Mouse (Mus musculus) stomach, embryonic 15.5 days (tissue): ENCODE results near the gene Mogs. TPM values are rescaled to one million over a fixed set of nuclear protein-coding genes. Genes with fewer than 3 reads are reported as not detected.
A peak's percentile ranks its signal among the peaks of the same experiment; 100 is the strongest.

Experiments used
- ATAC-seq: fragments of 200-750 bp; cut with Nextera tagmentation; 2 replicates; pipeline ENCODE4 v1.8.0; 2017; ENCODE audit warnings: low read depth, moderate number of reproducible peaks, moderate TSS enrichment; ENCODE audit not compliant: insufficient read depth, low FRiP score
- H3K27ac ChIP-seq: fragments of 300-500 bp; sonication (generic); 2 replicates; pipeline ENCODE4 v1.5.1; 2015; ENCODE audit warnings: mild to moderate bottlenecking, inconsistent platforms
- H3K27me3 ChIP-seq: fragments of 300-500 bp; sonication (generic); replicated peaks from 2 replicates; pipeline ENCODE4 v1.6.1; 2015; ENCODE audit warnings: inconsistent platforms
- H3K36me3 ChIP-seq: fragments of 300-500 bp; sonication (generic); 2 replicates; pipeline ENCODE4 v1.6.1; 2015; ENCODE audit warnings: inconsistent platforms
- H3K4me1 ChIP-seq: fragments of 300-500 bp; sonication (generic); 2 replicates; pipeline ENCODE4 v1.6.1; 2015; ENCODE audit warnings: inconsistent platforms
- H3K4me2 ChIP-seq: fragments of 300-500 bp; sonication (generic); 2 replicates; pipeline ENCODE4 v1.6.1; 2015; ENCODE audit warnings: mild to moderate bottlenecking, inconsistent platforms
- H3K4me3 ChIP-seq: fragments of 300-500 bp; sonication (generic); replicated peaks from 2 replicates; pipeline ENCODE4 v1.5.1; 2015; ENCODE audit warnings: inconsistent platforms
- H3K9ac ChIP-seq: fragments of 300-500 bp; sonication (generic); 2 replicates; pipeline ENCODE4 v1.6.1; 2015; ENCODE audit warnings: inconsistent platforms
- H3K9me3 ChIP-seq: fragments of 300-500 bp; sonication (generic); 2 replicates; pipeline ENCODE4 v1.6.1; 2016; ENCODE audit warnings: inconsistent platforms
- WGBS: fragments of 180-500 bp; shearing (Covaris S2); methylation state at CpG from one replicate; pipeline ENCODE4 v1.1.7; 2015; 5-methylcytosine and 5-hydroxymethylcytosine counted together
- polyA plus RNA-seq: library from polyadenylated mRNA; unstranded; fragments of >200 nt; fragmentation: Nextera tagmentation; extraction: Ambion mirVana; gene quantifications from 2 replicates; pipeline ENCODE4 v1.2.1, GENCODE M21; 2015

Gene Mogs
- polyA plus RNA-seq, 1 experiment from 2014 or later, result 53.6 TPM

GRCm38 (mm10) chr6:83101688-83102556 lies 13.4 kb upstream of the Mogs start:
- Histone ChIP-seq H3K9me3 (no peaks in the 10 kb centered on the region), H3K4me2 (peak overlapping the region; percentile 99), H3K27me3 (no peaks in the 10 kb centered on the region), H3K9ac (peak overlapping the region; percentile 70), H3K27ac (peak overlapping the region; percentile 85), H3K36me3 (no peaks in the 10 kb centered on the region), H3K4me1 (peaks cover 19% of the 10 kb centered on the region), H3K4me3 (peak overlapping the region; percentile 73)
- ATAC-seq, result peak; percentile 70; the same call in 1 of the 2 replicates
- WGBS, result under 1% methylated on average over 74 of the region's 74 CpGs

GRCm38 (mm10) chr6:83103130-83103650 lies 12.1 kb upstream of the Mogs start:
- H3K4me2 ChIP-seq, result peak overlapping the region; percentile 99
- H3K9ac ChIP-seq, result no peak overlapping the region
- H3K27me3 ChIP-seq, result no peaks in the 10 kb centered on the region
- H3K4me1 ChIP-seq, result peaks cover 27% of the 10 kb centered on the region
- H3K9me3 ChIP-seq, result no peaks in the 10 kb centered on the region
- 49% methylated on average over 11 of the region's 11 CpGs for WGBS
- ATAC-seq, result no peak
- no peak overlapping the region for H3K27ac ChIP-seq
- H3K4me3 ChIP-seq, result peak overlapping the region; percentile 73; the same call in 1 of the 2 replicates
- no peaks in the 10 kb centered on the region for H3K36me3 ChIP-seq

- no peaks in the 10 kb centered on the region for H3K36me3 ChIP-seq
- H3K4me1 ChIP-seq, result peaks cover 31% of the 10 kb centered on the region
- no peak for ATAC-seq
- H3K4me3 ChIP-seq, result no peak overlapping the region
- no peak overlapping the region for H3K27ac ChIP-seq
- no peaks in the 10 kb centered on the region for H3K27me3 ChIP-seq
- H3K4me2 ChIP-seq, result no peak overlapping the region
- H3K9ac ChIP-seq, result no peak overlapping the region
- H3K9me3 ChIP-seq, result no peaks in the 10 kb centered on the region
- 84% methylated on average over 4 of the region's 4 CpGs for WGBS
Measured at GRCm38 (mm10) chr6:83104158-83104557, 11.1 kb upstream of the Mogs start.

- peaks cover 25% of the 10 kb centered on the region for H3K4me1 ChIP-seq
- H3K4me2 ChIP-seq, result peak overlapping the region; percentile 91
- peak overlapping the region; percentile 94; the same call in 1 of the 2 replicates for H3K9ac ChIP-seq
- peak overlapping the region; percentile 85; the same call in 1 of the 2 replicates for H3K27ac ChIP-seq
- peak overlapping the region; percentile 88 for H3K4me3 ChIP-seq
- no peaks in the 10 kb centered on the region for H3K36me3 ChIP-seq
- no peak for ATAC-seq
- H3K9me3 ChIP-seq, result no peaks in the 10 kb centered on the region
- 36% methylated on average over 13 of the region's 13 CpGs for WGBS
- H3K27me3 ChIP-seq, result no peaks in the 10 kb centered on the region
Measured at GRCm38 (mm10) chr6:83107566-83108400, 7.5 kb upstream of the Mogs start.

GRCm38 (mm10) chr6:83108762-83109668 lies 6.3 kb upstream of the Mogs start, which contains the start of gene Mrpl53:
TSS of gene Mrpl53 (plus strand) at chr6:83109040.
- under 1% methylated on average over 76 of the region's 76 CpGs for WGBS
- H3K4me1 ChIP-seq, result peaks cover 18% of the 10 kb centered on the region

GRCm38 (mm10) chr6:83111510-83112136 lies 3.7 kb upstream of the Mogs start:
- ATAC-seq, result no peak
- no peak overlapping the region for H3K9ac ChIP-seq
- no peaks in the 10 kb centered on the region for H3K27me3 ChIP-seq
- no peaks in the 10 kb centered on the region for H3K9me3 ChIP-seq
- 82% methylated on average over 4 of the region's 4 CpGs for whole genome bisulfite sequencing
- no peak overlapping the region for H3K27ac ChIP-seq
- H3K36me3 ChIP-seq, result peaks cover under 1% of the 10 kb centered on the region; the same call in 1 of the 2 replicates
- H3K4me1 ChIP-seq, result peaks cover 31% of the 10 kb centered on the region
- H3K4me3 ChIP-seq, result no peak overlapping the region
- H3K4me2 ChIP-seq, result no peak overlapping the region

More at GRCm38 (mm10) chr6:83108762-83109668, 6.3 kb upstream of the Mogs start, which contains the start of gene Mrpl53:
- Histone ChIP-seq H3K27ac (peak within 1 kb of the TSS; percentile 85), H3K4me3 (peak within 1 kb of the TSS; percentile 88), H3K27me3 (no peaks in the 10 kb centered on the region), H3K36me3 (no peaks in the 10 kb centered on the region), H3K4me2 (peak within 1 kb of the TSS; percentile 91), H3K9ac (peak within 1 kb of the TSS; percentile 94), H3K9me3 (no peaks in the 10 kb centered on the region)
- peak; percentile 88 for ATAC-seq

- no peaks in the 10 kb centered on the region for H3K27me3 ChIP-seq
- H3K4me2 ChIP-seq, result peak overlapping the region; percentile 88
- peaks cover 18% of the 10 kb centered on the region for H3K36me3 ChIP-seq
- H3K4me1 ChIP-seq, result peaks cover 39% of the 10 kb centered on the region
- H3K9ac ChIP-seq, result peak overlapping the region; percentile 66
- H3K9me3 ChIP-seq, result no peaks in the 10 kb centered on the region
- peak overlapping the region; percentile 86 for H3K27ac ChIP-seq
- peak overlapping the region; percentile 68 for H3K4me3 ChIP-seq
- peak; percentile 54 for ATAC-seq
- 1% methylated on average over 38 of the region's 48 CpGs for WGBS
Measured at GRCm38 (mm10) chr6:83115682-83116372, 531 bp downstream of the Mogs start.

- no peaks in the 10 kb centered on the region for H3K27me3 ChIP-seq
- ATAC-seq, result no peak
- H3K36me3 ChIP-seq, result peaks cover 18% of the 10 kb centered on the region
- H3K27ac ChIP-seq, result no peak overlapping the region
- peaks cover 39% of the 10 kb centered on the region for H3K4me1 ChIP-seq
- 65% methylated on average over 11 of the region's 11 CpGs for WGBS
- H3K4me3 ChIP-seq, result peak overlapping the region; percentile 68
- H3K9ac ChIP-seq, result peak overlapping the region; percentile 66; the same call in 1 of the 2 replicates
- no peaks in the 10 kb centered on the region for H3K9me3 ChIP-seq
- H3K4me2 ChIP-seq, result peak overlapping the region; percentile 88
Measured at GRCm38 (mm10) chr6:83116373-83117164, 1.3 kb downstream of the Mogs start.

GRCm38 (mm10) chr6:83117165-83117438 lies 1.8 kb downstream of the Mogs start:
- Histone ChIP-seq H3K36me3 (peaks cover 18% of the 10 kb centered on the region), H3K9me3 (no peaks in the 10 kb centered on the region), H3K4me2 (peak overlapping the region; percentile 88; the same call in 1 of the 2 replicates), H3K4me3 (no peak overlapping the region), H3K27me3 (no peaks in the 10 kb centered on the region), H3K9ac (no peak overlapping the region), H3K4me1 (peaks cover 40% of the 10 kb centered on the region), H3K27ac (no peak overlapping the region)
- WGBS, result 83% methylated on average over 4 of the region's 4 CpGs
- ATAC-seq, result no peak

GRCm38 (mm10) chr6:83117616-83118015 lies 2.3 kb downstream of the Mogs start:
- ATAC-seq, result no peak
- Histone ChIP-seq H3K36me3 (peaks cover 18% of the 10 kb centered on the region), H3K4me1 (peaks cover 46% of the 10 kb centered on the region), H3K27me3 (no peaks in the 10 kb centered on the region), H3K9me3 (no peaks in the 10 kb centered on the region), H3K9ac (no peak overlapping the region), H3K4me3 (no peak overlapping the region), H3K4me2 (no peak overlapping the region), H3K27ac (no peak overlapping the region)
- WGBS, result 83% methylated on average over 13 of the region's 13 CpGs
